Mouse (Mus musculus) limb, embryonic 14.5 days (tissue): Measurements from ENCODE around the gene Arhgef38. TPM values are rescaled to one million over a fixed set of nuclear protein-coding genes. Genes with fewer than 3 reads are reported as not detected.

Experiments used
- ATAC-seq: fragments of 200-750 bp; cut with Nextera tagmentation; 2 replicates; pipeline ENCODE4 v1.8.0; 2017; ENCODE audit warnings: low read depth, moderate number of reproducible peaks, moderate TSS enrichment; ENCODE audit not compliant: low FRiP score
- DNase-seq: peaks from one replicate; pipeline ENCODE4 v3.0.0-alpha.2; 2015; ENCODE audit warnings: low spot score
- H3K27ac ChIP-seq: fragments of 300-500 bp; sonication (generic); replicated peaks from 2 replicates; pipeline ENCODE4 v1.5.1; 2014; ENCODE audit warnings: low read depth, mild to moderate bottlenecking, low read length, moderate library complexity, mixed read lengths
- H3K27me3 ChIP-seq: fragments of 300-500 bp; sonication (generic); 2 replicates; pipeline ENCODE4 v1.6.1; 2014; ENCODE audit warnings: low read length, mixed read lengths; ENCODE audit not compliant: control insufficient read depth, insufficient read depth
- H3K36me3 ChIP-seq: fragments of 300-500 bp; sonication (generic); 2 replicates; pipeline ENCODE4 v1.6.1; 2014; ENCODE audit warnings: mild to moderate bottlenecking, low read length, moderate library complexity, mixed read lengths; ENCODE audit not compliant: control insufficient read depth, insufficient read depth
- H3K4me1 ChIP-seq: fragments of 300-500 bp; sonication (generic); 2 replicates; pipeline ENCODE4 v1.6.1; 2014; ENCODE audit warnings: antibody characterized with exemption, low read length, mixed read lengths; ENCODE audit not compliant: control insufficient read depth, insufficient read depth
- H3K4me2 ChIP-seq: fragments of 300-500 bp; sonication (generic); replicated peaks from 2 replicates; pipeline ENCODE4 v1.6.1; 2014; ENCODE audit warnings: low read depth, mild to moderate bottlenecking, low read length, moderate library complexity; ENCODE audit not compliant: severe bottlenecking
- H3K4me3 ChIP-seq: fragments of 300-500 bp; sonication (generic); replicated peaks from 2 replicates; pipeline ENCODE4 v1.5.1; 2014; ENCODE audit warnings: low read length
- H3K9ac ChIP-seq: fragments of 300-500 bp; sonication (generic); 2 replicates; pipeline ENCODE4 v1.6.1; 2014; ENCODE audit warnings: mild to moderate bottlenecking, low read depth, low read length, moderate library complexity; ENCODE audit not compliant: severe bottlenecking
- H3K9me3 ChIP-seq: fragments of 300-500 bp; sonication (generic); 2 replicates; pipeline ENCODE4 v1.6.1; 2016; ENCODE audit warnings: low read length; ENCODE audit not compliant: control insufficient read depth
- POLR2A ChIP-seq: fragments of 200-500 bp; IDR thresholded peaks from 2 replicates; pipeline ENCODE4 v1.8.0; 2012; ENCODE audit warnings: inconsistent platforms, mild to moderate bottlenecking, moderate library complexity, borderline replicate concordance; ENCODE audit not compliant: insufficient read depth, insufficient read length; ENCODE audit errors: extremely low read depth
- WGBS: fragments of 180-500 bp; shearing (Covaris S2); extraction: QIAGEN DNeasy Blood & Tissue Kit; methylation state at CpG from one replicate; pipeline ENCODE4 v1.1.7; 2014; 5-methylcytosine and 5-hydroxymethylcytosine counted together
- polyA plus RNA-seq, 2 experiments: library from polyadenylated mRNA; depleted of rRNA in 1 of 2; stranded (reverse) in 1 of 2; unstranded in 1 of 2; fragments of >200 nt; fragmentation: Nextera tagmentation in 1 of 2; extraction: Ambion mirVana in 1 of 2; gene quantifications; 2 replicates each; pipeline versions ENCODE4 v1.2.1 to v1.2.3; 2012 to 2014

Gene Arhgef38
- polyA plus RNA-seq, 2 experiments, result 0.01 to 0.04 TPM

- no peak for TF ChIP-seq POLR2A
- H3K9ac ChIP-seq, result no peak overlapping the region
- no peaks in the 10 kb centered on the region for H3K9me3 ChIP-seq
- H3K4me3 ChIP-seq, result no peak overlapping the region
- ATAC-seq (no peak), DNase-seq (no peak)
- H3K4me1 ChIP-seq, result no peaks in the 10 kb centered on the region
- H3K4me2 ChIP-seq, result no peak overlapping the region
- no peaks in the 10 kb centered on the region for H3K27me3 ChIP-seq
- peaks cover 48% of the 10 kb centered on the region for H3K36me3 ChIP-seq
- WGBS, result 96% methylated on average over 4 of the region's 4 CpGs
- H3K27ac ChIP-seq, result no peak overlapping the region
These were observed 136.4 kb downstream of the Arhgef38 start for GRCm38 (mm10) chr3:133098336-133098735.

GRCm38 (mm10) chr3:133097936-133098335, 136.8 kb downstream of the Arhgef38 start:
- ATAC-seq (no peak), DNase-seq (no peak)
- no peak for TF ChIP-seq POLR2A
- Histone ChIP-seq H3K4me3 (no peak overlapping the region), H3K4me1 (no peaks in the 10 kb centered on the region), H3K9ac (no peak overlapping the region), H3K27me3 (no peaks in the 10 kb centered on the region), H3K9me3 (no peaks in the 10 kb centered on the region), H3K36me3 (peaks cover 47% of the 10 kb centered on the region), H3K27ac (no peak overlapping the region), H3K4me2 (no peak overlapping the region)
- WGBS, result 94% methylated on average over 6 of the region's 6 CpGs

GRCm38 (mm10) chr3:133094305-133094704, 140.4 kb downstream of the Arhgef38 start:
- DNase-seq (no peak), ATAC-seq (no peak)
- WGBS, result 59% methylated on average over 1 of the region's 1 CpGs
- H3K4me2 ChIP-seq, result no peak overlapping the region
- H3K27ac ChIP-seq, result no peak overlapping the region
- no peaks in the 10 kb centered on the region for H3K9me3 ChIP-seq
- H3K27me3 ChIP-seq, result no peaks in the 10 kb centered on the region
- no peak overlapping the region for H3K9ac ChIP-seq
- H3K4me3 ChIP-seq, result no peak overlapping the region
- peaks cover 24% of the 10 kb centered on the region for H3K36me3 ChIP-seq
- no peak for TF ChIP-seq POLR2A
- H3K4me1 ChIP-seq, result peaks cover 6% of the 10 kb centered on the region; the same call in 1 of the 2 replicates

- H3K9ac ChIP-seq, result peak overlapping the region; percentile 98; the same call in 1 of the 2 replicates
- peaks cover 6% of the 10 kb centered on the region; the same call in 1 of the 2 replicates for H3K4me1 ChIP-seq
- no peak for TF ChIP-seq POLR2A
- ATAC-seq, result no peak
- WGBS, result 95% methylated on average over 1 of the region's 1 CpGs
- no peaks in the 10 kb centered on the region for H3K9me3 ChIP-seq
- peaks cover 12% of the 10 kb centered on the region for H3K36me3 ChIP-seq
- DNase-seq, result no peak
- no peaks in the 10 kb centered on the region for H3K27me3 ChIP-seq
- peak overlapping the region; percentile 91 for H3K4me3 ChIP-seq
- H3K4me2 ChIP-seq, result peak overlapping the region; percentile 65
- H3K27ac ChIP-seq, result no peak overlapping the region
These were observed 141.8 kb downstream of the Arhgef38 start for GRCm38 (mm10) chr3:133092936-133093335.

- WGBS, result 0% methylated on average over 7 of the region's 7 CpGs
- H3K4me1 ChIP-seq, result peaks cover 6% of the 10 kb centered on the region; the same call in 1 of the 2 replicates
- peak overlapping the region; percentile 99 for H3K27ac ChIP-seq
- DNase-seq, result peak; percentile 12
- no peak for TF ChIP-seq POLR2A
- peak overlapping the region; percentile 98 for H3K9ac ChIP-seq
- peak overlapping the region; percentile 65 for H3K4me2 ChIP-seq
- H3K9me3 ChIP-seq, result no peaks in the 10 kb centered on the region
- no peak for ATAC-seq
- H3K27me3 ChIP-seq, result no peaks in the 10 kb centered on the region
- H3K36me3 ChIP-seq, result peaks cover 7% of the 10 kb centered on the region
- H3K4me3 ChIP-seq, result peak overlapping the region; percentile 91
These were observed 142.4 kb downstream of the Arhgef38 start for GRCm38 (mm10) chr3:133092274-133092853.
